ENCODE assay signal across 8 mouse cellular contexts in genomic region chr14:51088970-51089673, GRCm38 (mm10). TPM values are rescaled to one million over a fixed set of nuclear protein-coding genes. Genes with fewer than 3 reads are reported as not detected.
DNase-seq lines count a peak whose midpoint lies in the region; ATAC-seq and TF ChIP-seq lines count a peak whose summit lies in the region.

No protein-coding gene starts in this region.

- peaks cover 0 to 2% of the 10 kb centered on the region in 2 experiments; a peak in 1 of 4 replicates for H3K4me1 ChIP-seq in ES-E14 (ENCODE audit: control insufficient read depth in 2 of 2, insufficient read depth in 2 of 2, low read length in 2 of 2, poor library complexity in 1 of 2)
- peaks cover 19% of the 10 kb centered on the region for H3K4me1 ChIP-seq in forebrain, embryonic 15.5 days
- H3K4me1 ChIP-seq in lung, embryonic 14.5 days (ENCODE audit: insufficient read depth) = 0 out of 2 replicates have a peak, but pooled peaks cover 8% of the 10 kb centered on the region
- H3K4me1 ChIP-seq in olfactory bulb, adult 2 months (ENCODE audit: control insufficient read depth, insufficient read depth, low read length) = peaks cover 6% of the 10 kb centered on the region
- peaks cover 10% of the 10 kb centered on the region for H3K4me1 ChIP-seq in thymus, adult 2 months (replicated peaks; ENCODE audit: control insufficient read depth, insufficient read depth, low read length)

- H3K4me3 ChIP-seq in ES-E14 (ENCODE audit: insufficient read depth in 1 of 2, low read depth in 1 of 2, low read length in 2 of 2, poor library complexity in 1 of 2, severe bottlenecking in 1 of 2) = peak overlapping the region; percentile 78 to 92
- H3K4me3 ChIP-seq in forebrain, embryonic 15.5 days = peak overlapping the region; percentile 72
- peak overlapping the region; percentile 73 for H3K4me3 ChIP-seq in layer of hippocampus, adult 2 months
- H3K4me3 ChIP-seq in lung, embryonic 14.5 days (ENCODE audit: low read depth, low read length) = peak overlapping the region; percentile 59
- H3K4me3 ChIP-seq in olfactory bulb, adult 2 months (ENCODE audit: insufficient read depth, low read depth, low read length) = peak overlapping the region; percentile 95
- H3K4me3 ChIP-seq in thymus, adult 2 months (ENCODE audit: control insufficient read depth, insufficient read depth, low read length) = peak overlapping the region; percentile 79

- peak; percentile 95 for ATAC-seq in forebrain, embryonic 15.5 days (replicated peaks)
- peak; percentile 94 for ATAC-seq in lung, embryonic 14.5 days (ENCODE audit: insufficient read depth)

- no peak for TF ChIP-seq POLR2A in olfactory bulb, adult 2 months (IDR thresholded peaks at IDR 0.05; ENCODE audit: insufficient read depth, low read depth, low read length)
- TF ChIP-seq POLR2A in thymus, adult 2 months (IDR thresholded peaks at IDR 0.05; ENCODE audit: control insufficient read depth, extremely low read depth, insufficient read depth, low read length, poor library complexity) = no peak

- no peaks in the 10 kb centered on the region for H3K36me3 ChIP-seq in ES-E14 (ENCODE audit: control insufficient read depth, insufficient read depth, low read length, poor library complexity, severe bottlenecking)
- H3K36me3 ChIP-seq in forebrain, embryonic 15.5 days = no peaks in the 10 kb centered on the region
- no peaks in the 10 kb centered on the region for H3K36me3 ChIP-seq in lung, embryonic 14.5 days (ENCODE audit: insufficient read depth)
- no peaks in the 10 kb centered on the region for H3K36me3 ChIP-seq in thymus, adult 2 months (ENCODE audit: control insufficient read depth, insufficient read depth, low read length)

- peak overlapping the region; percentile 65; the same call in 1 of the 2 replicates for H3K27ac ChIP-seq in ES-E14 (ENCODE audit: insufficient read depth, low read depth, low read length, poor library complexity, severe bottlenecking)
- H3K27ac ChIP-seq in forebrain, embryonic 15.5 days (replicated peaks) = peak overlapping the region; percentile 77
- H3K27ac ChIP-seq in layer of hippocampus, adult 2 months = peak overlapping the region; percentile 89
- peak overlapping the region; percentile 91 for H3K27ac ChIP-seq in lung, embryonic 14.5 days (ENCODE audit: low read depth)
- peak overlapping the region; percentile 73 for H3K27ac ChIP-seq in olfactory bulb, adult 2 months (ENCODE audit: insufficient read depth, low read depth, low read length)
- peak overlapping the region; percentile 20 for H3K27ac ChIP-seq in thymus, adult 2 months (ENCODE audit: control insufficient read depth, insufficient read depth, low read length)

- intact Hi-C loops in heart, postnatal 36 days (cut with DNase I) = loop anchor here (1.0 to 2.0 kb wide), 2 partner anchors 25 to 282 kb away; partner anchors contain the start of genes Ccnb1ip1 and Parp2

- in situ Hi-C loops in ES-E14 (cut with MboI; ENCODE audit: low sequenced_read_pairs in 2 of 2, unreplicated experiment in 2 of 2) = loop anchor here in 1 of 2 experiments (25.0 kb wide), 1 partner anchor 673 kb away; the partner anchor contains the start of gene Ang4

- peak; percentile 97 for DNase-seq in ES-E14 (ENCODE audit: low read depth, low spot score)
- DNase-seq in cerebellum, adult 11-12 months = peak; percentile 96
- DNase-seq in heart, postnatal 36 days = peak; percentile 98 to 99
- peak; percentile 95 to 98 for DNase-seq in layer of hippocampus, adult 2 months (ENCODE audit: low spot score in 2 of 2)
- peak; percentile 99 for DNase-seq in lung, embryonic 14.5 days
- peak; percentile 96 for DNase-seq in thymus, adult 2 months

- H3K9me3 ChIP-seq in ES-E14 (ENCODE audit: control insufficient read depth, insufficient read depth, low read depth, low read length) = no peaks in the 10 kb centered on the region
- no peaks in the 10 kb centered on the region for H3K9me3 ChIP-seq in forebrain, embryonic 15.5 days
- H3K9me3 ChIP-seq in lung, embryonic 14.5 days (ENCODE audit: low read depth, low read length) = no peaks in the 10 kb centered on the region

- H3K4me2 ChIP-seq in forebrain, embryonic 15.5 days (replicated peaks) = peak overlapping the region; percentile 79
- peak overlapping the region; percentile 82 for H3K4me2 ChIP-seq in lung, embryonic 14.5 days

- under 1% methylated on average over 34 of the region's 34 CpGs for WGBS in forebrain, embryonic 15.5 days
- WGBS in lung, embryonic 14.5 days = under 1% methylated on average over 34 of the region's 34 CpGs
- WGBS in olfactory bulb, adult 2 months = under 1% methylated on average over 34 of the region's 34 CpGs
- WGBS in thymus, adult 2 months = under 1% methylated on average over 34 of the region's 34 CpGs

- TF ChIP-seq CTCF in layer of hippocampus, adult 2 months (conservative IDR thresholded peaks at IDR 0.05) = no peak
- no peak for TF ChIP-seq CTCF in lung, embryonic 14.5 days (IDR thresholded peaks at IDR 0.05; ENCODE audit: low read depth)
- TF ChIP-seq CTCF in olfactory bulb, adult 2 months (IDR thresholded peaks at IDR 0.05; ENCODE audit: insufficient read depth, low read depth, low read length) = no peak
- TF ChIP-seq CTCF in thymus, adult 2 months (IDR thresholded peaks at IDR 0.05; ENCODE audit: borderline replicate concordance, control insufficient read depth, extremely low read depth, insufficient read depth, low read length, poor library complexity) = no peak

- H3K9ac ChIP-seq in ES-E14 (ENCODE audit: insufficient read depth, low read depth, low read length, poor library complexity, severe bottlenecking) = peak overlapping the region; percentile 85
- H3K9ac ChIP-seq in forebrain, embryonic 15.5 days (replicated peaks) = peak overlapping the region; percentile 52
- H3K9ac ChIP-seq in lung, embryonic 14.5 days = peak overlapping the region; percentile 59

- no peaks in the 10 kb centered on the region; the same call in 1 of the 2 replicates for H3K27me3 ChIP-seq in forebrain, embryonic 15.5 days
- no peaks in the 10 kb centered on the region for H3K27me3 ChIP-seq in lung, embryonic 14.5 days (ENCODE audit: insufficient read depth, low read length)
- no peaks in the 10 kb centered on the region for H3K27me3 ChIP-seq in thymus, adult 2 months (ENCODE audit: control insufficient read depth, insufficient read depth, low read length)

TF ChIP-seq in ES-E14, 5 proteins besides CTCF, POLR2A, EP300 and RAD21:
- TF ChIP-seq HCFC1 (IDR thresholded peaks at IDR 0.05; ENCODE audit: borderline replicate concordance, insufficient read depth, low read length) (peak; percentile 12; the same call in 1 of the 2 replicates), MAFK (IDR thresholded peaks at IDR 0.05; ENCODE audit: insufficient read depth, low read depth, low read length) (peak; percentile 97), ZC3H11A (IDR thresholded peaks at IDR 0.05; ENCODE audit: borderline replicate concordance, low read depth, low read length) (no peak), CHD2 (IDR thresholded peaks at IDR 0.05; ENCODE audit: low read depth, low read length) (no peak)
TF ChIP-seq in ES-E14: peak in this region for 2.

RNA-seq across cellular contexts. Expression of gene Rnase4, which starts 1.8 kb away (rescaled TPM):
- 2.5 and 10.3 TPM in 2 replicates for total RNA-seq in ES-E14 (2012; rRNA removed)
- polyA plus RNA-seq in forebrain, embryonic 15.5 days (2015; fragmentation: Nextera tagmentation; extraction: Ambion mirVana) = 8.9 and 10.0 TPM in 2 replicates
- total RNA-seq in heart, postnatal 36 days (2021) = 10 to 100 TPM; 58.7 to 61.0 TPM
- 10 to 100 TPM; 15.0 to 18.0 TPM for total RNA-seq in layer of hippocampus, adult 2 months (2021)
- polyA plus RNA-seq in lung, embryonic 14.5 days (2014; fragmentation: Nextera tagmentation; extraction: Ambion mirVana) = 27.6 and 29.6 TPM in 2 replicates
- not detected in 2 replicates for polyA plus RNA-seq in olfactory bulb, adult 2 months (2012; ENCODE audit: insufficient read depth, insufficient read length, low replicate concordance, missing spikeins)
- polyA plus RNA-seq in thymus, adult 2 months (2012; rRNA removed) = 33.2 and 52.1 TPM in 2 replicates

RNA-seq across cellular contexts. Expression of gene Ang, which starts 1.8 kb away (rescaled TPM):
- total RNA-seq in ES-E14 (2012; rRNA removed) = 1.2 and 1.4 TPM in 2 replicates
- polyA plus RNA-seq in forebrain, embryonic 15.5 days (2015; fragmentation: Nextera tagmentation; extraction: Ambion mirVana) = 2.6 and 3.8 TPM in 2 replicates
- 1 to 10 TPM; 7.7 to 9.5 TPM for total RNA-seq in heart, postnatal 36 days (2021)
- total RNA-seq in layer of hippocampus, adult 2 months (2021) = 1 to 10 TPM; 3.5 to 4.8 TPM
- polyA plus RNA-seq in lung, embryonic 14.5 days (2014; fragmentation: Nextera tagmentation; extraction: Ambion mirVana) = 5.2 and 5.6 TPM in 2 replicates
- not detected in 2 replicates for polyA plus RNA-seq in olfactory bulb, adult 2 months (2012; ENCODE audit: insufficient read depth, insufficient read length, low replicate concordance, missing spikeins)
- 5.3 and 7.5 TPM in 2 replicates for polyA plus RNA-seq in thymus, adult 2 months (2012; rRNA removed)

RNA-seq across cellular contexts. Expression of gene Olfr750, which starts 14.9 kb away (rescaled TPM):
- total RNA-seq in ES-E14 (2012; rRNA removed) = not detected in 2 replicates
- not detected in 2 replicates for polyA plus RNA-seq in forebrain, embryonic 15.5 days (2015; fragmentation: Nextera tagmentation; extraction: Ambion mirVana)
- not detected for total RNA-seq in heart, postnatal 36 days (2021)
- not detected for total RNA-seq in layer of hippocampus, adult 2 months (2021)
- not detected in 2 replicates for polyA plus RNA-seq in lung, embryonic 14.5 days (2014; fragmentation: Nextera tagmentation; extraction: Ambion mirVana)
- not detected in 2 replicates for polyA plus RNA-seq in olfactory bulb, adult 2 months (2012; ENCODE audit: insufficient read depth, insufficient read length, low replicate concordance, missing spikeins)
- 0.11 TPM in 1 of 2 replicates, not detected in the other for polyA plus RNA-seq in thymus, adult 2 months (2012; rRNA removed)

RNA-seq across cellular contexts. Expression of gene Eddm3b, which starts 25.1 kb away (rescaled TPM):
- not detected in 2 replicates for total RNA-seq in ES-E14 (2012; rRNA removed)
- polyA plus RNA-seq in forebrain, embryonic 15.5 days (2015; fragmentation: Nextera tagmentation; extraction: Ambion mirVana) = not detected in 2 replicates
- total RNA-seq in heart, postnatal 36 days (2021) = not detected
- total RNA-seq in layer of hippocampus, adult 2 months (2021) = not detected
- polyA plus RNA-seq in lung, embryonic 14.5 days (2014; fragmentation: Nextera tagmentation; extraction: Ambion mirVana) = not detected in 2 replicates
- not detected in 2 replicates for polyA plus RNA-seq in olfactory bulb, adult 2 months (2012; ENCODE audit: insufficient read depth, insufficient read length, low replicate concordance, missing spikeins)
- not detected in 2 replicates for polyA plus RNA-seq in thymus, adult 2 months (2012; rRNA removed)

RNA-seq across cellular contexts. Expression of gene Rnase12, which starts 31.7 kb away (rescaled TPM):
- 0.36 and 1.1 TPM in 2 replicates for total RNA-seq in ES-E14 (2012; rRNA removed)
- not detected in 2 replicates for polyA plus RNA-seq in forebrain, embryonic 15.5 days (2015; fragmentation: Nextera tagmentation; extraction: Ambion mirVana)
- total RNA-seq in heart, postnatal 36 days (2021) = not detected
- not detected for total RNA-seq in layer of hippocampus, adult 2 months (2021)
- not detected in 2 replicates for polyA plus RNA-seq in lung, embryonic 14.5 days (2014; fragmentation: Nextera tagmentation; extraction: Ambion mirVana)
- not detected in 2 replicates for polyA plus RNA-seq in olfactory bulb, adult 2 months (2012; ENCODE audit: insufficient read depth, insufficient read length, low replicate concordance, missing spikeins)
- polyA plus RNA-seq in thymus, adult 2 months (2012; rRNA removed) = 0.31 and 0.49 TPM in 2 replicates

Comparison
In these comparisons a context has a peak if more than half of its experiments do, and no peak if none do; other contexts are left out.
1. Peak in every context shown above with its lines: DNase-seq, ATAC-seq, H3K4me3 ChIP-seq and H3K27ac ChIP-seq.
2. H3K27ac ChIP-seq: peak in every context shown above with its lines; median percentile 91 in lung, embryonic 14.5 days; 89 in layer of hippocampus, adult 2 months; 77 in forebrain, embryonic 15.5 days; 73 in olfactory bulb, adult 2 months; 65 in ES-E14; 20 in thymus, adult 2 months.